Mouse (Mus musculus): ENCODE data around the gene 1810009A15Rik.
A peak's percentile ranks its signal among the peaks of the same experiment; 100 is the strongest.
"Not testable (repeated sequence)": the region's sequence is repeated elsewhere in the genome, so short reads cannot be mapped to it uniquely, and the experiment has no call there.

Gene 1810009A15Rik

GRCm38 (mm10) chr19:8880311-8881033 lies 8.2 kb upstream of the 1810009A15Rik start, which contains the start of gene Uqcc3:
Gene Uqcc3 (minus strand): TSS chr19:8880923.
- DNase-seq: peak; percentile 92 to 93

GRCm38 (mm10) chr19:8881034-8881392 lies 7.6 kb upstream of the 1810009A15Rik start:
- no peak for DNase-seq

- DNase-seq: no peak
Observed at GRCm38 (mm10) chr19:8883616-8884015, 5.0 kb upstream of the 1810009A15Rik start, which contains the start of the genes Lbhd1 and Gm49403. Gene Lbhd1 (plus strand): TSS chr19:8883732. Gene Gm49403 (plus strand): TSS chr19:8883930.

GRCm38 (mm10) chr19:8886916-8887584 lies 1.6 kb upstream of the 1810009A15Rik start:
- DNase-seq: no peak

- DNase-seq: no peak
Observed at GRCm38 (mm10) chr19:8887585-8888463, 829 bp upstream of the 1810009A15Rik start.

GRCm38 (mm10) chr19:8892829-8893766 lies 4.4 kb downstream of the 1810009A15Rik start, which contains the start of gene Ints5:
Gene Ints5 (plus strand): TSS chr19:8893005.
- DNase-seq: peak; percentile 75 to 84

GRCm38 (mm10) chr19:8895397-8895960 lies 6.8 kb downstream of the 1810009A15Rik start:
- DNase-seq: no peak

GRCm38 (mm10) chr19:8896231-8896630 lies 7.6 kb downstream of the 1810009A15Rik start:
- DNase-seq: not testable (repeated sequence)

GRCm38 (mm10) chr19:8897211-8897864 lies 8.7 kb downstream of the 1810009A15Rik start:
- DNase-seq: peak; percentile 41 to 53

- peak; percentile 97 for DNase-seq
Observed at GRCm38 (mm10) chr19:8897865-8898495, 9.3 kb downstream of the 1810009A15Rik start, which contains the start of gene Ganab. Gene Ganab (plus strand): TSS chr19:8898071.

GRCm38 (mm10) chr19:8898576-8898975 lies 9.9 kb downstream of the 1810009A15Rik start:
- no peak for DNase-seq

GRCm38 (mm10) chr19:8899079-8899478 lies 10.4 kb downstream of the 1810009A15Rik start:
- no peak for DNase-seq

- DNase-seq: no peak
Observed at GRCm38 (mm10) chr19:8903412-8903811, 14.8 kb downstream of the 1810009A15Rik start.

GRCm38 (mm10) chr19:8908531-8908930 lies 19.9 kb downstream of the 1810009A15Rik start:
- DNase-seq: no peak

GRCm38 (mm10) chr19:8911810-8912209 lies 23.2 kb downstream of the 1810009A15Rik start:
- DNase-seq: no peak

GRCm38 (mm10) chr19:8914212-8914611 lies 25.6 kb downstream of the 1810009A15Rik start:
- DNase-seq: no peak

GRCm38 (mm10) chr19:8919000-8919399 lies 30.3 kb downstream of the 1810009A15Rik start:
- DNase-seq: no peak

GRCm38 (mm10) chr19:8919684-8920072 lies 31.0 kb downstream of the 1810009A15Rik start:
- no peak for DNase-seq

GRCm38 (mm10) chr19:8920073-8920736 lies 31.6 kb downstream of the 1810009A15Rik start, which contains the start of gene B3gat3:
Gene B3gat3 (plus strand): TSS chr19:8920374.
- DNase-seq: peak; percentile 96 to 97

Data from kidney, adult 8-10 months (tissue).